Mouse (Mus musculus) adrenal gland, postnatal 4 days (tissue): ENCODE results near the gene Plp2. TPM values are rescaled to one million over a fixed set of nuclear protein-coding genes. Genes with fewer than 3 reads are reported as not detected.
"Not testable (repeated sequence)": the region's sequence is repeated elsewhere in the genome, so short reads cannot be mapped to it uniquely, and the experiment has no call there.

Source experiments
- DNase-seq, 2 experiments: peaks; one replicate each; pipeline ENCODE4 v3.0.0; 2021 to 2022; ENCODE audit warnings: low spot score in 2 of 2, mixed read lengths in 2 of 2
- long read RNA-seq, 2 experiments: library from polyadenylated mRNA; stranded (forward); transcript quantifications; one replicate each; pipeline ENCODE4 v2.0.0; 2021
- total RNA-seq, 2 experiments: library from RNA; stranded (reverse); gene quantifications; 2 replicates each; pipeline ENCODE4 v1.2.3; 2021

Plp2 gene
- total RNA-seq: 100 to 1,000 TPM in 1 of 2 experiments, 10 to 100 TPM in 1; 87.4 to 102 TPM
- long read RNA-seq, experiment 1, transcript Plp2-201 (5 exons, 1,157 nt): major isoform, 29 of 31 reads
- long read RNA-seq, experiment 1, partial matches to known transcripts: 0 of 31 reads
- long read RNA-seq, experiment 1, other reads (novel, unspliced or antisense): 2 of 31 reads
- long read RNA-seq, experiment 2, transcript Plp2-201 (5 exons, 1,157 nt): major isoform, 50 of 56 reads
- long read RNA-seq, experiment 2, partial matches to known transcripts: 6 of 56 reads
- long read RNA-seq, experiment 2, other reads (novel, unspliced or antisense): 0 of 56 reads

DNA sequence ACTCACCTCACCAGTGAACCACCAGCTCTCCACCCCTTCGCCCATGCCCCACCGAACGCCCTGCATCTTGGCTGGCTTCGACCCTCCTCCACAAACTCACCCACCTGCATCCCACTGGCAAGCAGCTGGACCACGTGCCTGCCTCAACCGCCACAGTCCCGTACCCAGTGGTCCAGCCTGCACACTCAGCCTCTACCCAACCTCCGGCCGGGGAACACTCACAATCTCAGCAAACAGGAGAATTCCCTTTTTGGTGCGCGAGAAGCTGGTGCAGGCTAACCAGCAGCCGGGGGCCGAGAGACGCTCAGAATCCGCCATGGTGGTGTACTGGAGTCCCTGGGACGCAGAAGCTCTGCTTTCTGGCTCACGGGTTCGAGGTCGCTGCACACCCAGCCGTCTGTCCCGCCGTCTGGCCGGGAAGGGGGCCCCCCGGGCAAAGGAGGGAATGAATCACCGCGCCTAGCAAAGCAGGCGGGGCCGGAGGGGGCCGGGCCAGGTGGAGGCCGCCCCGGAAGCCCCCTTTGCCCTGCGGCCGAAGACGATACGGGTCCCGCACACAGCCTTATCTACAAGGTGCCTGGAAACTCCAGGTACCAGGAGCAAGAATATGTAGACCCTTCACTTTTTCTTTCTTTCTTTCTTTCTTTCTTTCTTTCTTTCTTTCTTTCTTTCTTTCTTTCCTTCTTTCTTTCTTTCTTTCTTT lies at the start of gene Plp2:
Plp2 (minus strand) TSS at position 470 of the 703 bp plus-strand sequence.
- peak in 1 of 2 experiments; percentile 15 for DNase-seq

DNA sequence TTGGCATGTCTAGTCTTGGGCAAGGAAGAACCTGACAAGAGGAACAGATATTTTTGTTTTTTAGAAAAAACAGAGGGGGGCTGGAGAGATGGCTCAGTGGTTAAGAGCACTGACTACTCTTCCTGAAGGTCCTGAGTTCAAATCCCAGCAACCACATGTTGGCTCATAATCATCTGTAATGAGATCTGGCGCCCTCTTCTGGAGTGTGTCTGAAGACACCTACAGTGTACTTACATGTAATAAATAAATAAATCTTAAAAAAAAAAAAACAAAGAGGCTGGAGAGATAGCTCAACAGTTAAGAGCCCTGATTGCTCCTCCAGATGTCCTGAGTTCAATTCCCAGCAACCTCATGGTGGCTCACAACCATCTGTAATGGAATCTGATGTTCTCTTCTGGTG lies 44.9 kb upstream of the Plp2 start:
- DNase-seq: not testable (repeated sequence)

DNA sequence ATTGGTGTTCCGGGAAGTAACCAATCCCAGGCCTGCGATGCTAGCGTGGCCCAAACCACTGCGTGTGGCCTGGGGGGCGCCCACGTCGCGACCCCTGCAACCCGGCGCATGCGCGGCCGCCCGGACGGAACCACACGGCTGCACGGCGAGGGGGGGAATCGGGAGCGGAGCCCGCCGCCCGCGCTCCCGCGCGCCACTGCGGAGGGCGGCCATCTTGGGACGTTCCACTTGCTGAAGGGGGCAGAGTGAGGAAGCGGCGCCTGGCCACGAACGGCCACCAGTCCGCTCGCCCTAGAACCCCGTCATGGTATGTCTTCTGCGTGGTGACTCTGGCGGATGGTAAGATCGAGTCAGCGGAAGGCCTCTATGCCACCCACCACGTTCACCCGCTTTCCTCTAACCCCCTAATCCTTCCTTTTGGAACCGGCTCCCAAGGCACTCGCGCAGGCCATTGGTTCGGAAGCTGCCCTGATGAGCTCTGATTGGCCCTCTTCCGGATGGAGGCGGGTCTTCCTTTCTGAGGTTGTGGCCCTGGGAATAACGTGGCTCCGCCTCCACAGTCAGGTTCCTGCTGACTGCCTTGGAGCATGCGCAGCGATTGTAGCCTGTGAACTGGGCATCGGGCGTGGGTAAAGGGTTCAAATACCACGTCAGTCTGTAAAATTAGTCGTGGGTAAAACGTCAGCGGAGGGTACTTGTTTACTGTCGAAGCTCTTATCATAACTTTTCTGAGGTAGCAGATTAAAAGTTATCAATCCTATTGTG lies 43.1 kb upstream of the Plp2 start, which contains the start of gene Wdr45:
Wdr45 (plus strand) TSS at position 199 of the 765 bp plus-strand sequence.
- DNase-seq: peak; percentile 24 to 69

DNA sequence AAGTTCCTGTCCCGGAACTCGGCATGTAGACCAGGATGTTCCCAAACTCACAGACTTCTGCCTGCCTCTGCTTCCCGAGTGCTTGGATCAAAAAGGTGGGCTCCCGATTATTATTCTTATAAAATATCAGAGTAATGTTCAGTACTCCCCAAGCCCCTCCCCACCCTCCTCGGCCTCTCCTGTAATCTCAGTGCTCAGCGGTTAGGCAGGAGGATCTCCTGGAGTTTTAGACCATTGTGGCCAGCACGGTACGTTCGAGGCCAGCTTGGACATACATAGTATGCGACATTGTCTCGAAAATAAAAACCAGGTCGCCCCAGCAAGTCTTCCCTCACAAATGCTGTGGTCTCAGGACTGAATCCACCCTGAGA lies 42.6 kb upstream of the Plp2 start:
- DNase-seq: not testable (repeated sequence)

DNA sequence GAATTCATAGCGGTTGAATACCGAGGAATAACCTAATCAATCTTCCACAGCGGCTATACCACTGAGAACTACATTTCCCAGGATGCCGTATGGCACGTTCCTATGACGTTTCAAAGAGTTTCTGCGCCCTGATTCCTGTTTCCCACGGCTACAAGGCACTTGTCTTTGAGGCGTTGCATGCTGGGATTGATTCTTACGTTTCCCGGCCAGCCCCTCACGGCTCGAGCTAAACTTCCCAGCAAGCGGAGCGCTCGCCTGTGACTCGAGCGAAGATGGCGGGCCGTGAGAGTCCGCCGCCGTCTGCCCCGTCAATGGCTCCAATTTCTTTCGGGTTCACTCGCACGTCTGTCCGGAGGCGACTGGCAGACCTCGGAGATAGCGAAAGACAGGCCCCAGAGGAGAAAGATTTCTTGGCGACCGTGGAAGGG lies 25.8 kb upstream of the Plp2 start, which contains the start of gene Gpkow:
Gpkow (plus strand) TSS at position 178 of the 428 bp plus-strand sequence.
- peak in 1 of 2 experiments; percentile 50 for DNase-seq

DNA sequence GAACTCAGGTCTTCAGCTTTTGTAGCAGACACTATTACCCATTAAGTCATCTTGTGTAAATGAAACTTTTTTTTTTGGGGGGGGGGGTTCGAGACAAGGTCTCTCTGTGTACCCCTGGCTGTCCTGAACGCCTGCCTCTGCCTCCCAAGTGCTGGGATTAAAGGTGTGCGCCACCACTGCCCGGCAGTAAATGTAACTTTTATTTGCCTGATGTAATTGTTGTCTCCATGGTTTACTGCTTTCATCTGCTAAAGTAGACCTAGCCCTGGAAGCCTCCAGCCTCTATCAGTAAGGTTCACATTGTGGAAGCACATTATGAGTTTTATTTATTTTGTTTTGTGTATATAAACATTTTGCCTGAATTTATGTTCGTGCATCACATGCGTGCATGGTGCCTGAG lies 25.3 kb upstream of the Plp2 start:
- DNase-seq: no peak

DNA sequence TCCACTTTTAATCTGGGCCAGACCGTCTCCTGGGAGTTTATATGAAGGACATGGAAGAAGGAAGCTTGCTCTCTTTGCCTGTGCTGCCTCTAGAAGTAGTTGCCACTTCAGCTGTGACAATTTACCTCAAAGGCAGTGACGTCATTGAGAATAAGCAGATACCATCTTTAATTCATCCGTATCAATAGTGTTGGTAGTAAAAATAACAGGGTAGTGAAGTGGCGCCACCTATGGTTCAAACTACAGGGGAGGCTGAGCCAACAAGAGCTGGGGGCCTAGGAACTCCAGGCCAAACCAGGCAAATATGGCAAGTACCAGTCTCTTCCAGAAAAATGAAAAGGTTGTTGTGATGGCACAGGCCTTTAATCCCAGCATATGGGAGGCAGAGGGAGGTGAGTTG lies 21.7 kb upstream of the Plp2 start:
- DNase-seq: no peak

DNA sequence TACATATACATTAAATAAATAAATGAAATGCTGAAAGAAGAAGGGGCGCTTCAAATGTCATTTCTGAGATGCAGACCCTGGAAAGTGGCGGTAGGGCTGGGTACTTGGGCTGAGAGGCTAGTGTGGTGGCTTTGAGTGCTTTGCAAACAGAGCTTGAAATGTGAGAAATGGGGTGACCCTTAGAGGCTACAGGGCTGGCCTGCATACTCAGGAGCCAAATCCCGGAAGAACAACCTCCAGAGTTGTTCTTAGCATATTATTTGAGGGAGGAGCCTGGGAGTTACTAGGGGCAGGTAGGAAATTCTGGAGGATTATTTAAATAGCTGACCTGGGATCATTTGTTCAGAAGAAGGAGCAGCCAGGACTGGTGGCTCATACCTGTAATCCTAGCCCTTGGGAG lies 19.3 kb upstream of the Plp2 start:
- DNase-seq: no peak

DNA sequence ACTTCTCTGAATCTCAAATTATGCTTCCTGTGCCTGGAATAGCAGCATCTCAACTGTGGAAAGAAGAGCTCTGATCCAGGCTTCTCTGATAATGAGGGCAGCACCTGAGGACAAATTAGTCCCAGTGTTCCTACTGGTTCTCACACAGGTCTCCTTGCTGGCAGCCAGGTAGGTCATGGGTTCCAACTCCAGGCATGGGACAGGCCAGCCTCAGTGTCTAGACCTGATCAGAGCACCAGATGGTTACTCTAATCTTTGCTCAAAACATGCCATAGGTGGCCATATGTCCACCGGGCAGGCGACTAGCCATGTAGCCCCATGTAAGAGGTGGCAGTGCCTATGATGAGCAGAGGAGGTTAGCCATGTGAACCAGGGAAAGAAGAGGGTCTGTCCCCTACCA lies 17.1 kb upstream of the Plp2 start:
- no peak for DNase-seq

DNA sequence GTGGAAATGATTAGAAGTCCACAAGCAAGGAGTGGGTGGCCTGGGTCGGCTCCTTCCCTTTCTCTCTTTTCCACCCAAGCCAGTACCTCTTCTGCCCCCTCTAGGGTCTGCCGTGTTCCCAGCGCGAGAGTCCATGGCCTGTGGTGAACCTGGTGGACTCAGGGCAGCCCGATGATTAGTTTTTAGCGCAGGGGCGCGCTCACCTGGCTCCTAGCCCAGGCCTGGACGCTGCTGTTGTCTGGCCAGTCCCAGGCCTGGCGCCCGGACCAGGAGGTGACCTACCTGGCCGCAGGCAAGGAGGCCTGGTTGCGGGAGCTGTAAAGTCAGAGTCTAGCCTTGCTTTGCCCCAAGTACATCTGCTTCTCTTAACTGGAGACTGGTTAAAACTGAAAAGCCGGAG lies 9.7 kb upstream of the Plp2 start, which contains the start of gene Magix:
Magix (minus strand) TSS at position 388 of the 400 bp plus-strand sequence.
- DNase-seq: no peak

DNA sequence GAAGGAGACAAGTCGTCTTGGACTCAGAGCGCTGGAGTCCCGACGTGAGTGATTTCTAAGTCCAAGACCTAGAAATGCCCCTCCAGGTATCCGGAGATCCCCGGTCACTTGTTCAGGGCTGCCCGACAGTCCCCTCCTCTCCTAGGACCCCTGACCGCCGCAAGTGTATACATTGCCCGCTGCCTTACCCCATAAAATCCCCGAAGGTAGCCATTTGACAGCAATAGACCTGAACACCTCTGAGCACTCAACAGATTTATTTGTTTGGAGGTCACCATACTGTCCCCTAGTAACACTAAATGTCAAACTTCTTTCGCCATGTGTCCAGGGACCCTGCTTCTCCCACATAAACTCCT lies 8.8 kb upstream of the Plp2 start:
- DNase-seq: no peak

DNA sequence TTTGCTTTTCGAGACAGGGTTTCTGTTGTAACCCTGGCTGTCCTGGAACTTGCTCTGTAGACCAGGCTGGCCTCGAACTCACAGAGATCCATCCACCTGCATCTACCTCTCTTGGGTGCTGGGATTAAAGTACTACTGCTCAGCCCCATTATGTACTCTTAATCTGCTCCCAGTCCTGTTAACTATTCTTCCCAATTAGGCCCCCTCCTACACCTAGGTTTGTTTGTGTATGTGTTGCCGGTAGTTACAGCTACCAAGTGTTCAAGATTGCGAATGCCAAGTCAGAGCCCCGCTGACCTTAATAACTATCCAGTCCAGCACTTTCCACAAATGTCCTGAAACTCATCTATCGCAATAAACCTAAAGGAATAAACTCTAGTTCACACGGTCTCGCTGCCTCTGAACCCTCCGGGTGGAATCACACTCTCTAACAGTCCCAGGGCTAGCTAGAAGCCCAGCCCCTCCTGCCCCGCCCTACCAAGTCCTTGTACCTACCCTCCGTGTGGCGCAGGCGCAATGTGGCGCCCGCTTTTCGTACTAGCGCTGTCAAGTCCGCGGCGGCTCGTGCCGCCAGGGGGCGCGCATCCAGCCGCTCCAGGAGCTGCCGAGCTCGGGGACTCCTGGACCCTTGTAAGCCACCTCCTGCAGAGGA lies 8.3 kb upstream of the Plp2 start:
- peak; percentile 68 to 74 for DNase-seq

DNA sequence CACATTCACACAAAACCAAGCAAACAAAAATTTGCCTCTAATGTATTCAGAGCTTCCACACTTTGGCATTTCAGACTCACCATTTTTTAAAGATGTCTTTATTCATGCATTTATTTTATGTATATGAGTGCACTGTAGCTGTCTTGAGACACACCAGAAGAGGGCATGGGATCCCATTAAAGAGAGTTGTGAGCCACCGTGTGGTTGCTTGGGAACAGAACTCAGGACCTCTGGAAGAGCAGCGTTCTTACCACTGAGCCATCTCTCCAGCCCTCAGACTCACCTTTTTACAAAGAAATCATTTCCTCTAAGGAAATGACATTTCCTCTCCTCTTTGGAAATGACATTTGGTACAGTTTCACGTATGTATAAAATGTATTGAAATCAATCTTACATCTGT lies 7.8 kb upstream of the Plp2 start:
- no peak for DNase-seq

DNA sequence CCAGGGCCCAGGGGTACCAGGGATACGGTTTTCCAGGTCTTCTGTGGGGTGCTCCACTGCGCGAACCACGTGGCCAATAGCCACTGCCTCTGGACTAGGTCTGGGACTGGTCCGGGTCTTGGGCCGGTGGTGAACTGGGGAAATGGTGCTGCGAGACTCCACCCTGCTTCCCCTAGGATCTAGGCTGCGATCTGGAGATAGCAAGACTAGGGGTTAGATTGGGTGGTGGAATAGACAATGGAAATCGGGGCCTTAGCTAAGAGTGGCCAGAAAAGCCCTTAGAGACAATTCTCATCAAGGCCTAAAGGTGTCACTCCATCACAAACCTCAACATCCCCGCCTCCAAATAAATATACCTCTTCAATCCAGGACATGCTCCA lies 3.8 kb upstream of the Plp2 start:
- DNase-seq: no peak

DNA sequence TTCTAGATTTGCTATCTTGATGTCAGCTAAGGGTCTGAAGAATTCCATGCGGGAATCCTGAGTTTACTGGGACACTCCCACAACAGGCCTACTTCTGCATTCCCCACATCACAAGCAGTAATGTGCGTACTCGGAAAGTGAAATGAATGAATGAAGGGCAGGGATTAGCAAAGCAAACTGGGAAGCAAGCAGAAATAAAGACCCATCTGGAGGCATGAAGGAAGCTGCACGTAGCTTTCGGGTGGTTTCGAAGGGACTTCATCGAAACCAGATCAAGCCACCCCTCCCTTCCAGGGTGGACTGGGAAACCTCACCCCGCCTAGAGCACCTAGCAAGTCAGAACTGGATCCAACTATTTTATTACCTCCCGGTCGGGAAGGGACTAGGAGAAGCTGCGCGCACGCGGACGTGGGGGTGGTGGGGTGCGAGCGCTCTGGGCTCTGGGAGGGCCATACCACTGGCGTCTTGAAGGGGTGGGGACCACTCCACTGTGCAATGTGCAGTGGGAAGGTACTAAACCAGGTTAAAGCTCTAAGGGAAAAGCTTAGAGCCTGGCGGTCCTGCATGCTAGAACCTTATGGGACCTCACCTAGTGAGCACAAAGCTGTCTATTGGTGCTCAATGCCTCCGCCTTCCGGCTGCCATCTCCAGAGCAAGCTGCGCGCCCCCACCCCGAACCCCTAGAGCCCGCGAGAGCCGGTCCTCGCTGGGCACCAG lies 3.3 kb upstream of the Plp2 start:
- no peak for DNase-seq

DNA sequence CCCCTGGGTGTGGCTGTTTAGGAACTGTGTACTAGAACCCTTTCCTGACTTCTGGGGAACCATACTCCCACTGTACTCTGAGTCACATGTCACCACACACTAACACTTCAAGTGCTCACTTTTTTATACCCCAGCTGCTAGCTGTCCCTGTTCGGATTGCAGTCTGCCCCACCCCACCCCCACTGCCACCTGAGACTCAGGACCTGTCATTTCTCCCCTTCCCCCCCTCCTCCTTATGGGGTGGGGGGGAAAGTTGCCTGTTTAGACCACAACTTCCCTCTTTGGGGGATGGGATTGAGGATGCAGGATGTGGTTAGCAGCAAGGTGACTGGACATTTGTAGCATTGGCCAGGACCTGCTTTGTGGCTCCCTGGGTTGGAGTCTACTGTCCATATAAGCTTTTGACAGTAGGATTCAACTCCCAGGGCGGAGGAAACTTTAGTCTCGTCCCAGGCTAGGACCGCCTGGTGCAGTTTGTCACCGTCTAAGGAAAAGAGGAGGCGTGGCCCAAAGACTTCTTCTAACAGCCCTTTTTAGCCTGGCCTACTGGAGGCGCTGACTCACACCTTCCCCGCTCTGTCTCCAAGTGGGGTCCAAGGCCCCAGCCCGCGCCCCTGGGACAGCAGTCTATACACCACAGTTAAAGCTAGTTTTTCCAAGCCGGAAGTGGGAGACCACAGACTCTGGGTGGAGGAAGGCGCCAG lies 2.5 kb upstream of the Plp2 start:
- no peak for DNase-seq

DNA sequence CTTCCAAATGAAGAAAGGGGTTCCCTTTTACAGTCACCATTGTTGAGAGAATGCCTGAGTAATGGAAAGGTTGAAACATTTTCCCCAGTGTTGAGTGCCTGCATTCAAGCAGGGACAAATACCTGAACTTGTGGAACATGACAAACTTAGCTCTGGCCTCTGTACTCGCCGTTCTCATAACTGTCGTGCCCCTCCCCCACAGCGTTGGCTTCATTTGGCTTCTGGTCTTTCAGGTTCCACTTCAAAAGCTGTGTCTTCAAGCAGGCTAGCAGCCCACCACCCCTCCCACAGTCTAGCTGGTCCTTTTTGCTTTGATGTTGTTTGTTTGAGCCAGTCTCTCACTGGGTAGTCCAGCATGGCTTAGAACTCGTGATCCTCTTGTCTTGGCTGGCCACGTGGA lies 1.5 kb upstream of the Plp2 start:
- no peak for DNase-seq

DNA sequence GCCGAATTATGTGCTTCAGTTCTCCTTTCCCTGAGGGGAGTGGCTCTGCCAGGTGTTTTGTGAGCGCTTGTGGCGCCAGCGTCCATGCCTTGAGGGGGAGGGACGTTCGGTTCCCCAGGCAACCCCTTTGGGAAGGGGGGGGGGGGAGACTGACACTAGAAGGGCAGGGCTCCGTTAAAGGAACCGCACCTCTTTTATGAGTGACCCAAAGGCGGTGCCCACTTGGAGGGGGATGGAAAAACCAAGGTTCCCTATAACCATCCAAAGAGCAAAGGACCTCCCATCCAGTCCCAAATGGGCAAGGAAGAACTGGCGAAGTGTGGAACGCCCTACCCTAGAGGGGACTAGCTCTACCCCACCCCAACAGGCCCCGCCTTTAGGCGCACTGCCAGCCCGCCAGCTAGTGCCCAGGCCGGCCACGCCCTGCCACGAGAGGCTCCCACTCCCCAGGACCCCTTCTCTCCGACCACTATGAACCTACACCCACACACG lies 754 bp downstream of the Plp2 start:
- DNase-seq: peak in 1 of 2 experiments; percentile 28

DNA sequence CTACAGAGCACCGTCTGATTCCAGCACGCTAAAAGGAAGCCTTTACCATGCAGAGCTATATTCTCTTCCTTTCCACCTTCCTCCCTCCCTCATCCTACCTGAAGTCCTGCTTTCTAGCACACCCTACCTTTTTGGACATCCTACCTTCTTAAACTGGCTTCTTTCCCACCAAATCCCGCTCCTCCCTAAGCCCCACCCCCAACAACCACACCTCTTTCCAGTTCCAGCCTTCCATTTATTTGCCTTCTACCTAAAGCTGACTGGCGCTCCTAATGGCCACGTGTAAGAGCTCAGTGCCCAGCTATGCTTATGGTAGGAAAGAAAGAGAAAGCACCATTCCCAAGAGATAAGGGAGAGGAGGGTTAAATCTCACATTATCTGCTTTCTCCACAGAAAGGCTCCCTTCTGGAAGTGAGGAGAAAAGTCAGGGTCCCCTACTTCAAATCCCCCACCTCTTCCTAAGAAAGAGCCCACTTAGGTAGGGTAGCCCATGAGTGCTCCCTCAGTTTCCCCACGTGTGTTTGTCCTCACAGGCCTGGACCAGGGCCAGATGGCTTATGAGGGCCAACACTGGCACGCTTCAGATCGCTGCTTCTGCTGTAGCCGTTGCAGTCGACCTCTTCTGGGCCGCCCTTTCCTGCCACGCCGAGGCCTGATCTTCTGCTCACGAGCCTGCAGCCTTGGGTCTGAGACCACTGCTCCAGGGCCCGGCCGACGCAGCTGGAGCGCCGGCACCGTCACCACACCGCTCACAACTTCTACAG lies 5.3 kb downstream of the Plp2 start:
- no peak for DNase-seq
